Mouse (Mus musculus) layer of hippocampus, postnatal 25 days (tissue): Measurements from ENCODE around the gene Zfp592. TPM values are rescaled to one million over a fixed set of nuclear protein-coding genes. Genes with fewer than 3 reads are reported as not detected.

Experiments used
- total RNA-seq, 2 experiments: library from RNA; stranded (reverse); gene quantifications; 2 replicates each; pipeline ENCODE4 v1.2.3; 2021

The Zfp592 gene
- total RNA-seq, 2 experiments from 2014 or later = 20.1 to 20.8 TPM

Other genes starting within 250 kb of the Zfp592 start
- gene Iqgap1, start 167.7 kb upstream of the Zfp592 start, total RNA-seq = 10 to 100 TPM; 15.9 to 23.3 TPM
- gene Zscan2, start 132.8 kb upstream of the Zfp592 start, total RNA-seq = 10 to 100 TPM; 14.1 to 15.1 TPM
- gene Wdr73, start 92.4 kb upstream of the Zfp592 start, total RNA-seq = 10 to 100 TPM; 27.9 to 28.0 TPM
- 10 to 100 TPM in 1 of 2 experiments, 1 to 10 TPM in 1; 9.3 to 12.3 TPM for gene Nmb, start 88.6 kb upstream of the Zfp592 start, total RNA-seq
- 10 to 100 TPM; 54.5 to 58.6 TPM for gene Sec11a, start 45.9 kb upstream of the Zfp592 start, total RNA-seq
- gene Alpk3, start 63.9 kb downstream of the Zfp592 start, total RNA-seq = 1 to 10 TPM in 1 of 2 experiments, under 1 TPM in 1; 0.68 to 1.1 TPM
- gene Slc28a1, start 121.1 kb downstream of the Zfp592 start, total RNA-seq = not detected
- 1 to 10 TPM; 7.3 to 7.4 TPM for gene Pde8a, start 219.9 kb downstream of the Zfp592 start, total RNA-seq